Mouse (Mus musculus): ENCODE results near the gene Arhgap27. TPM values are rescaled to one million over a fixed set of nuclear protein-coding genes. Genes with fewer than 3 reads are reported as not detected.
"Not testable (repeated sequence)": the region's sequence is repeated elsewhere in the genome, so short reads cannot be mapped to it uniquely, and the experiment has no call there.

The Arhgap27 gene
- total RNA-seq, 2 experiments from 2014 or later: 10.1 to 16.3 TPM

DNA sequence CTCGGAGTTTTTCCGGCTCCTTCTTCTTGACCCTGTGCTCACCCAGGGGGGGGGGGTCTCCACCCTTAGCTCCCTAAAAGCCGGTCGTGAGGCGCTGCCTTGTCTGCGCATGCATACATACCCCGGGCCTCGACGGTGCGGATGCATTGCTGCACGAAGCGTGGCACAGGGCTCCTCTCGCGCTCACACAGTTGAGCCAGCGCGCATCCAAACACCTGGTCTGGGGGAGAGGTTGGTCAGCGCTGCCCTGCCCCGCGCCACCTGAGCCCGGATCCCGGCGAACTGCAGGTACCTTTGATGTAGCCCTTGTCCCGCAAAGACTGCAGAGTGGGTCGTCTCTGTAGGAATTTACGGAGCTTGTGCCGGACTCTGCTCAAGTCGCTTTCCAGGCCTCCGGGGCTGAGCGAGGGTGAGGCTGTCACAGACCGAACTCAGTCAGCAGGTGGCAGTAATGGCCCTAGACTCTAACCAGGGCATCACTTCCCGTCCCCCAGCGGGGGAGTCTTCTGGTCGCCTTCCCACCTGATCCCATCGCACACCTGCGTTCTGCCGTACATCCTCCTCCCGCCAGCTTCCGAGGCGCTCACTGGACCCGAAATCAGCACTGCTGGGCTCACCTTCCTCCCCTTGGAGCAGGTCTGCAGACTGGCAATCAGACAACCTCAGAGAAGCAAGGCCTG is 29.6 kb downstream of the Arhgap27 start:
- peak; percentile 61 to 66 for DNase-seq

GRCm38 (mm10) chr11:103332890-103333651 is 30.4 kb downstream of the Arhgap27 start:
- peak in 1 of 2 experiments; percentile 35 for DNase-seq

DNA sequence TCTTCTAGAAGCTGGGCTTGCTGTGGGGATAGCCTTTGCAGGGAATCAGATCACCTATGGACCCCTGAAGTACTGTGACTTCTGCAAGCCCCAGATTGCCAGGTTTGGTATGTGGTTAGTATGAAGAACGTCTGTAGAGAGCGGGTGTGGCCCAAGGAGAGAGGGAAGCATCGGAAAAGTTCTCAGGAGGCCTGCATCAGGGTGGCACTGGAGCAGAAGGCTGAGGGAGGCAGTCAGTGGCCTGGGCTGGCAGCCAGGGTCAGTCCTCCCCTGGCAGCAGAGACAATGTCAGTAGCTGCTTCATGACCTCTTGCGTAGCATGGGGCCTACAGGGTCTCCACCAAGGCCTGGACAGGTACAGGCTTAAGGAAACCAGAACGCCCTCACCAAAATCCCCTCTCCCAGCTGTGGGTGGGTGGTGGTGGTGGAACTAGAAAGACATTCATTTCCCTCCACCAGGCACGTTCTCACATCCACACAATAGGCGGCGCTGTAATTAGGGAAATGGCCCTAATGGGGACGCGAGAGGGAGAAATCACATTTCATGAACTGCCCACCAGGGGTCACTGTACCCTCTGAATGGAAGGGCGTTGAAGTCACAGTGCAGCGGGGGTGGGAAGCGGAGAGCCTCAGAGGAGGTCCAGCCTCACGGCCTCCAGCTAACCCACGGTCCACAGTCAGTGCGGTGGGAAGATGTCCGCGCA is 31.2 kb downstream of the Arhgap27 start:
- peak; percentile 82 to 90 for DNase-seq

DNA sequence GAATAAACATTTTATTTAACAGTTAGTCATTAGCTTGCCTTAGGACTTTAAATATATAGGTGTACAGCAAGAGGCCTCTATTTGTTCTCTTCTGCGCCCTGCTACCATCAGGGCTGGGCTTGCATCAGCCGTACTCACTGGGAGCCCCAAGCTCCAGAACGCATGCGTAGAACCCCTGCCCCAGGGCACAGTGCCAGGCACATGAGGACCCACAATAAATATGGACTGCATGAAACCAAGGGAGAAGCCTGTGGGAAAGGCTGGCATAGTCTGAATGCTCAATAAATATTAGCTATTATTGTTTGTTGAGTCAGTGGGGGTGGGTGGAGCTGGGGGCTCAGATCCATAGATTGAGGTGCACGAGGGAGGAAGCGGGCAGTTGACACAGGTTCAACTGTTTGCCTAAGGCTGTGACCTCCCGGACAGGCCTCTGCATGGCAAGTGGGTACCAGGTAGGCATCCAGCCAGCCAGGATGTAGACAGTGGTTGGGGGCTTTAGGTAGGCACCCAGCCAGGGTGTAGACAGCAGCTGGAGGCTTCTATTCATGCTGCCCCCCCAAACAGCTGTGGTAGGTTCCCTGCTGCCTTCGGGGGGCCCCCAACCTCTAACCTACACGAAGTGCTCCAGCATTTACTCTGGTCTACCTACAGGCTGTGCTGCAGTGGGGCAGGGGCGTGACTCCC is 31.8 kb downstream of the Arhgap27 start:
- DNase-seq: no peak

DNA sequence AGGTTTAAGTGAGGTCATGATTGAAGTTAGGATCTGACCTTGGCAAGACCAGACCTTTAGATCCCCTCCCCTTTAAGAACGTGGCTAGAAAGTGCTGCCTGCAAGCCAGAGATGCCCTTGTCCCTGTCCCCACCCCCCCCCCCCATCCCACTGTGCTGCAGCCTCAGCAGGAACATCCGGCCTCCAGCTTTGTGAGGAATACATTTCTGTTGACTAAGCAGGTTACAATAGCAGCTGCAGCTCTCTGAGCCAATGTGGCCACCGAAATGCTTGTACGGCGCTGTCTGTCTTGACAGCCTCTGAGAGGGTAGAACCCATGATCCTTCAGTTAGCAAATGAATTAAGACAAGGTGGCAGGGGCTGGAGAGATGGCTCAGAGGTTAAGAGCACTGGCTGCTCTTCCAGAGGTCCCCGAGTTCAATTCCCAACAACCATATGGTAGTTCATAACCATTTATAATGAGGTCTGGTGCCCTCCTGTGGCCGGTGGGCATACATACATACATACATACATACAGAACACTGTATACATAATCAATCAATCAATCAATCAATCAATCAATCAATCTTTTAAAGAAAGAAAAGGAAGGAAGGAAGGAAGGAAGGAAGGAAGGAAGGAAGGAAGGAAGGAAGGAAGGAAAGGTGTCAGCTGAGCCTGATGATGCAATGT is 32.7 kb downstream of the Arhgap27 start:
- no peak for DNase-seq

GRCm38 (mm10) chr11:103326950-103327349 is 36.5 kb downstream of the Arhgap27 start:
- DNase-seq: peak; percentile 77 to 79

- peak; percentile 68 to 86 for DNase-seq
Observed at GRCm38 (mm10) chr11:103325172-103325571, 38.3 kb downstream of the Arhgap27 start.

DNA sequence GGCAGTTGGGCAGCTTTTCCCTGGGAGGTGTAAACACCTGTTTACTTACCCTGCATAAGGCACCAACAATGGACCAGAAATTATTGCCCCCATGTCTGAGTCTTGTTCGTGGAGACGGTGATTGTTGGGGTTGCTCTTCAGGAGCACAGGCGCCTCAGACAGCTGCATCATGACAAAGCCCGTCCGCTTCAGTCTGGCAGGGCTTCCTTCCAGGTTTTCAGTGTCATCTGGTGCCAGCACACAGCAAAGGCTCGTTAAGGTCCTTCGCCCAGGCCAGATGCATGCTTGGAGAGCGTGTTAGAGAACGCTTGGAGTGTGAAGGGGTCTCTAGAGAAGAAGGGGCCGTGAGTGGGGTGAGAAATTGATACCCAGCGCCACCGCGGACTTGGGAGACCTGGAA is 38.8 kb downstream of the Arhgap27 start:
- no peak for DNase-seq

- not testable (repeated sequence) for DNase-seq
Observed at GRCm38 (mm10) chr11:103322832-103323231, 40.7 kb downstream of the Arhgap27 start.

- DNase-seq: no peak
Observed at GRCm38 (mm10) chr11:103320646-103321045, 42.8 kb downstream of the Arhgap27 start.

- DNase-seq: no peak
Observed at GRCm38 (mm10) chr11:103320196-103320595, 43.3 kb downstream of the Arhgap27 start.

DNA sequence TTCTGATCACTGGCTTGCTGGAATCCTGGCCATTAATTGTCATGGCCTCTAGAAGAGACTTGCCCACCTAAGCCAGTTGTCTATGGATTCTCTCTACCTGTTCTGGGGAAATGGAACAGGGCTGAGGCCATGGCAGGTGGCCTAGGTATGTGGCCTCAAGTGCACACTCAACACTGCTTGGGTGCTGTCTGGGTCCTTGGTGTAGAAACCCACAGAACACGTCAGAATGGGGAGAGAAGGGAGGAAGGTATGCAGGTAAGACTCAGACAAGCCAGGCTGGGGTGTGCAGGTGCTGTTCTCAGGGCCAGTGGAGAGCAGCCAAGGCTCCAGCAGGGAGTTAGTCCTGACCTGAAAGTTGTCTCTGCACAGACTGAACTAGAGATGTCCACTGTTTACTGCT is 45.5 kb downstream of the Arhgap27 start:
- no peak for DNase-seq

GRCm38 (mm10) chr11:103315379-103315778 is 48.1 kb downstream of the Arhgap27 start:
- no peak for DNase-seq

GRCm38 (mm10) chr11:103314736-103315374 is 48.6 kb downstream of the Arhgap27 start:
- no peak for DNase-seq

DNA sequence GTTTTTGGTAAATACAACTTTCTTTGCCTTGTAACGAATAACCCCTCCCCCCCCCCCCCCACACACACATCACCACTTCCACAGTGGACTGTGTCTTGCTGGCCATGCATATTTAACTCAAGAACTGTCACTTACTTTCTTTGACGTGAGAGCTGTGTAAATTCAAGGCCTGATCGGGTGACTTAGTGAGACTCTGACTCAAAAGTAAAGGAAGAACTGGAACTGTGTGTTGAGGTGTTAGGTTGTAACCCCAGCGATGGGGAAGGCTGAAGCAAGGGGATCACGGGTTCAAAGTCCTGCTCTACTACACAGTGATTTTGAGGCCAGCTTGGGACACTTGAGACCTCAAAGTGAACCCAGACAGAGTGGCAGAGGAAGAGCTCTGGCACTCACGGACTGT is 50.0 kb downstream of the Arhgap27 start:
- DNase-seq: no peak

- DNase-seq: no peak
Observed at GRCm38 (mm10) chr11:103312655-103313255, 50.7 kb downstream of the Arhgap27 start.

DNA sequence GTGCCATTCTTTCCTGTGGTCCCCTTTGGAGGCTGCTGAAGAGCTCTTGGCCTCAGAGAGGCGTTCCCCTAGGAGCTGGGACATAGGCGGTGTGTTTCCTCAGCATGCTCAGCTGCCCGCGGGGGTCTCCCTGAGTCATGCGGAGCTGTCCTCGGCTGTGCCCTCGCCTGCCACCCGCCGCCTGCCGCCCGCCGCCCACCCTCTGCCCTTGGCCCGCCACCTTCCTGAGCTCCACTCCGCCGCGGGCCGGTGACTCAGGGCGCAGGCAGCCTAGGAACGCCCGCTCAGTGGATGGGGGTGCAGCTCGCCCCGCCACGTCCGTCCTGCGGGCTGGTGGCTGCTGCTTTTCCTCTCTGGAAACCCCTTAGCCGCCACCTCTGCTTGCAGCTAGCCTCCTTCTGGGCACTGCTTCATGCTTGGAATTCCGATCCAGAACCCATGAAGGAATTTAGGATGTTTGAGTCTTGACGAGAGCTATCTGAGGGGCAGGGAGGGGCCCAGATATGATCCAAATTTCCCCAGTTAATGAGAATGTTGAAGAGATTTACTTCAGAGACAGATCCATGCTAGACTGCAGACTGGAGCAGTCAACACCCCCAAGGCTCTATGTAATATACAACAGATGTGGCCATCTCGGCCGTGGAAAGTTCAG is 51.4 kb downstream of the Arhgap27 start:
- peak; percentile 83 to 91 for DNase-seq

GRCm38 (mm10) chr11:103309956-103310574 is 53.4 kb downstream of the Arhgap27 start:
- no peak for DNase-seq

DNA sequence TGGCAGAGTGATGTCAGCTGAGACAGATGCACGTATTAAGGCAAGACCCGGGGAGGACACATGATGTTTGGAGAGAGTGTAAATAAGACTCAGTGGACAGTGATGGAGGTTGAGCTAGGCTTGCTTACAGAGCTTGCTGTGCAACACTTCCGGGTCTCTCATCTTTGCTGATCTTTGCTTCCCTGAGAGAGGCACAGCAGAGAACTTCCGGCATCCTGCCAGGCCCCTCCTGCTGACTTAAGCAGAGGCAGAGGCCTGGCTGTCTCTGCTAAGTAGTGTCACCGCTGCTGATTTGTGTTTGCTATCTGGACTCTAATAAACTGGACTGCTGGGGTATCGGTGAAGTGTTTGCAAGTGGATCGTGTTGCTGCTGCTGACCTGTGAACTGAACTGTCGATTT is 55.6 kb downstream of the Arhgap27 start:
- peak; percentile 41 to 66 for DNase-seq

DNA sequence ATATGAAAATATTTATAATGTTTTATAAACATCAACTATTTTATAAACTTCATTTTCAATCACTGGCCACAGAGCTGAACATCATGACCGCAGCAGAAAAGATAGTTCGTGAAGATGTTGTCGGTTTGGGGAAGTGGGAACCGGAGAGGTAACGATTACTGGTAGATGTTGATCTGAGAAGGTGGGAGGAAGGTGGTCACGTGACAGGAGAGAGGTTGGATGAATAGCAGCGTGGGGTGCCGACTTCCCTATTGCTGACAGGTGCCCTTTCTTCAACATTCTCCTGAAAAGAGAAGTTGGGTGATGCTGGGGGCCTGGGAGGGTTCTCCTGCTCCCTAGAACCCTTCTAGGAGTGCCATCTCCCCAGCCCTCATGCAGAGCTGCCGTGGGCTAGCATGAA is 59.0 kb downstream of the Arhgap27 start:
- no peak for DNase-seq

Data from adrenal gland, postnatal 36 days (tissue).